Mouse (Mus musculus): Measurements from ENCODE around the gene Gm8138.
"Not testable (repeated sequence)": the region's sequence is repeated elsewhere in the genome, so short reads cannot be mapped to it uniquely, and the experiment has no call there.

The Gm8138 gene

DNA sequence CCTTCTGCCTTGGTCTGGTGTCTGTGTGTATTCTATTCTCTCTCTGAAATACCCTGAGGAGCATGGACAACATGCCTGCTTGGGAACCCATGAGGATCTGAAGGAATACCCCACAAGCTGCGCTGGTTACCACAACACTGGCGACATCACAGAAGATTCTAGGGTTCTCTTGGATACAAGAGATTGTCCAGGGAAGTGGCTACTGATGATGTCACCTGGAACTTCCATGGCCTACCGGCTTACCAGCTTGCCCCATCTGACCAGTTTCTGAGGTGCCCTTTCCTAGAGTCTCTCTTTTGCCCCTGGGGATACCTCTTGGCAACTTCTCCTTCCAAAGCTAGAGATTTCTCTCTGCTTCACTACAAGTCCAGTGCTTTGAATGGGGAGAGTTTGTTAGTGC is at the start of gene Gm8138:
Gm8138 (minus strand) TSS at position 101 of the 400 bp plus-strand sequence.
- not testable (repeated sequence) for DNase-seq (ENCODE audit: low spot score)

DNA sequence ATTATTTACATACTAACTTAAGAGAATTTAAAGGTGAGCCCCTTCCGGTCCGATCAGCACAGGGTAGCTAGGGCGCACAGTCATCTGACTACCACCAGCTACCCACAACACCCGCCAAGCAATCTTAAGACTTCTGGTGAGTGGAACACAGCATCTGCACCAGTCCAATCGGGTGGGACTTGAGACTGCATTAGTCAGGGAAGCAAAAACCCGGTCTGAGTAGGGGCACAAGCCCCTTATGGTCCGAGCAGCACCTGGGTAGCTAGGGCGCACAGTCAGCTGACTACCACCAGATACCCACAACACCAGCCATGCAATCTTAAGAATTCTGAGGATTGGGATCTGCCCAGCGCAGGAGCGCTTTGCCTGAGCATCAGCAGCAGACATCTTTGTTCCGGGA is 54.4 kb downstream of the Gm8138 start:
- DNase-seq (ENCODE audit: low spot score): not testable (repeated sequence)
